Mouse (Mus musculus) cerebellum, adult 2 months (tissue): Measurements from ENCODE around the gene Mgea5.

Experiments used
- CTCF ChIP-seq: fragments of 200-500 bp; IDR thresholded peaks from 2 replicates; pipeline ENCODE4 v1.5.1; 2011; ENCODE audit warnings: low read depth, mild to moderate bottlenecking, control low read depth, low read length, moderate library complexity, borderline replicate concordance; ENCODE audit not compliant: insufficient read depth
- POLR2A ChIP-seq: fragments of 200-500 bp; IDR thresholded peaks from 2 replicates; pipeline ENCODE4 v1.6.1; 2011; ENCODE audit warnings: low read length, control low read depth, borderline replicate concordance; ENCODE audit not compliant: insufficient read depth

- TF ChIP-seq CTCF = no peak
- TF ChIP-seq POLR2A = no peak
These were observed 2.0 kb downstream of the Mgea5 start for GRCm38 (mm10) chr19:45781676-45782075.
